Mouse (Mus musculus): Measurements from ENCODE around the gene Ccdc88b.
"Not testable (repeated sequence)": the region's sequence is repeated elsewhere in the genome, so short reads cannot be mapped to it uniquely, and the experiment has no call there.

DNA sequence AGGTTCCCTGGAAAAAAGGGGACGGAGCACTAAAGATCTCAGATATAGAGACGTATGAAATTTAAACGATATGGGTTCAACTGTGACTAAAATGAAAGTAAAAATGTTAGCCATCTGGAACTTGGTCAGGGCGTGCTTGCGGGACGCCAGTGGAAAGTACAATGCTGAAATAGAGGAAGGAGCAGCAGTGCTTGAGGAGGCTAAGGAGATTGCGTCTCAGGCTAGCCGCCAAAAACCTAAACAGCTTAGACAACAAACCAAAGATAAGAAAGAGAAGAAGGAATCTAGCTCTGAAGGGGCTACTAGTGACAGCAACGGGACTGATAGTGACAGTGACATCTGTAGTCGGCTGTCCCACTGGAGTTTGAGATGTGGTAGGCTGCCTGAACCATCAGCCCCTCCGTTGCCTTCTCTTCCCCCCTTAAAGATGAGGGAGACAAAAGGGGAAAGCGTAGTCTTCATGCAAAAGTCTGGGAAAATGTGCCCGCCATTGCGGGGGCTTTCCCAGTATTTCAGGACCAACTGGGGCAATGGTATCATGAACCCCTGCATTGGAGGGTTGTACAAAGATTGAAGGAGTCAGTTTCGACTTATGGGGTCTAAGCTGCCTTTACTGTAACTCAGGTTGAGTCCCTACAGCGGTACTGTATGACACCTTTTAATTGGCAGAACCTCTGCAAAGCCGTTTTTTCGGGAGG lies 37.7 kb upstream of the Ccdc88b start:
- TF ChIP-seq CTCF, POLR2A (IDR thresholded peaks at IDR 0.05; ENCODE audit: insufficient read depth, low read depth, low read length): not testable (repeated sequence)

Measured in olfactory bulb, adult 2 months (tissue).